Mouse (Mus musculus): Measurements from ENCODE around the gene Lypd4.

DNA sequence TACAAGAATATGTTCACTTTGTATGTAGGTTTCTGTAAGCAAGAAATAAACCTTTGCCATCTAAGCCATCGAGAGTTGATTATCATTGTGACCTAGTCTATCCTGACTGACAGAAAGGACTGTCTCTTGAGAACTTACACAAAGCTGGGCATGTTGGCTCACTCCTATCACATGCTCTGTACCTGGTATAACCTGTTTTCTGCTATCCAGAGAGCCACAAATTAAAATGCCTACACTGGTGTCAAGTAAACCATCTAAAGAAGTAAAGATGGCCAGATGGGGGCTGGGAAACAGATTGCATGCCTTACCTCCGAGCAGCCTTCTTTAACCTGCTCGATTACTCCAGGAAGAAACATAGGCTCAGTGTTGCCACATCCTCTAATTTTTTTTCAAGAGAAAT, 7.8 kb upstream of the Lypd4 start:
- TF ChIP-seq EP300 (IDR thresholded peaks at IDR 0.05; ENCODE audit: low read depth) (no peak), CTCF (IDR thresholded peaks at IDR 0.05; ENCODE audit: low read depth) (no peak)

Data from liver, embryonic 14.5 days (tissue).